Mouse (Mus musculus): ENCODE measurements at regions not wholly inside any gene's neighbourhood (a gene's known extent, or its start where the extent isn't known, plus 50 kb on each side); places are given as distances from the start of the nearest gene placed in this dataset.

DNA sequence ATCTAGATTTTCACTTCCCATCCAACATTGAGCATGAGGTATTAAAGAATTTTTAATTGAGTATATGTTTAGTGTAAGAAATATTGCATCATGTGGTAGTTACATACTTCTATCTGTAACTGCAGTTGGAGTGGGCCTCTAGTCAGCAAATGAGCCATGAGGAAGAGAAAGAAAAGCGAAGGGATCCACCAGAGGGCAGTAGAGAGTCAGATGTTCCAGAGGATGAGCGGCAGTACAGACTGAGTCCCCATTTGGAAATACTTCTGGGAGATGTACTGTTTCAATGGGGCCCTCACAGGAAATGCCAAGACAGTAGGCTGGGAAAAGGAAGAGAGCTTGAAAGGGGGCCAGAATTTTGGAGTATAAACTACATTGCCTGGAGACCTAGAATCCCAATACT lies 221.2 kb downstream of the Myh15 start:
- DNase-seq (ENCODE audit: low spot score in 2 of 2): peak; percentile 38 to 53

GRCm38 (mm10) chr16:49288096-49288714 lies 230.9 kb downstream of the Myh15 start:
- DNase-seq (ENCODE audit: low spot score in 2 of 2): peak; percentile 22 to 74

GRCm38 (mm10) chr16:49289200-49290079 lies 232.2 kb downstream of the Myh15 start:
- DNase-seq (ENCODE audit: low spot score in 2 of 2): peak; percentile 9 to 36

GRCm38 (mm10) chr16:49303612-49304307 lies 246.5 kb downstream of the Myh15 start:
- DNase-seq (ENCODE audit: low spot score in 2 of 2): no peak

DNA sequence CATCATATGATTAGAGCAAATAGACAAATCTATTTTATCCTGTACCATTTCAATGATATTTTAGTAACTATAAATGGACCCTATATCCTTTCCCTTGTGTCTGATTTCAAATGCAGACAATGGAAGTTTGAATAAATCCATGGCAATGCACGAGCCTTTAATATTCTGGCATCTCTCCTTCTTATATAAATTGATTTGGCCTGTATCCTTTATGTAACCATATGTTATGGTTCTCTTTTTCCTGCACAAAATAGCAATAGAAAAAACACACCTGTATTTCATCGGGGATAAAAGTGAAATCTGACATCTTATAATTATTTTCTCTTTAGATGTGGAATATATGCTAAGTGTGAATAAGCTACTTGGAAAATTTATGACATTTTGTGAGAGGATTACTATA lies 247.1 kb downstream of the Myh15 start:
- DNase-seq (ENCODE audit: low spot score in 2 of 2): no peak

- no peak for DNase-seq (ENCODE audit: low spot score in 2 of 2)
Measured at GRCm38 (mm10) chr16:49317061-49317460, 259.8 kb downstream of the Myh15 start.

DNA sequence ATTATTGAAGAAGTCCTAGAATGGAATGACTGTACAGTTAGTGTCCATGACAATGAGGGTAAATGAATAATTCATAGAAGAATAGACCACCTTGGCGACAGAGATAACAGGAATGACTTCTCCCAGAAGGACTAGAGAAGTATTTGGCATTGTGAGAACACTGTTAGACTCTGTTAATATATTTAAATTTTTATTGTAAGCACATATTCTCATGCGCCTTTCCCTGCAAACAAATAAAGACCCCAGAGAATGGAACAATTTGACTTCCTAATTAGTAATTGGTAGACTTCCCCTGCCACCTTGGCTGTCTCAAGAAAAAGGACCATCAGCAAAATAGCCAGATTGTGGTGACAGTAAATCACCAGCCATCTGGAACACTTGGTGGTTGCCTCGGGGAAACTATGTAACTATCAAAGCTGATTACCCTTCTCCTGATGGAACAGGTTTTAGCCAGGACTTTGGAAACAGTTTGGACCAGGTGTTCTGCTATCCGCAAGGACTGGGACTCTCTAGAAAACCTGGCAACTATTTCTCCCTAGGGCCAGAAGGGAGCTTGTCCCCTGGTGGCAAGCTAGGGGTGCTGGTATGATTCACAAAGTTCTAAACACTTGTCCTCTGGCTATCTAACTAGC lies 261.9 kb downstream of the Myh15 start:
- DNase-seq (ENCODE audit: low spot score in 2 of 2): peak in 1 of 2 experiments; percentile 29

DNA sequence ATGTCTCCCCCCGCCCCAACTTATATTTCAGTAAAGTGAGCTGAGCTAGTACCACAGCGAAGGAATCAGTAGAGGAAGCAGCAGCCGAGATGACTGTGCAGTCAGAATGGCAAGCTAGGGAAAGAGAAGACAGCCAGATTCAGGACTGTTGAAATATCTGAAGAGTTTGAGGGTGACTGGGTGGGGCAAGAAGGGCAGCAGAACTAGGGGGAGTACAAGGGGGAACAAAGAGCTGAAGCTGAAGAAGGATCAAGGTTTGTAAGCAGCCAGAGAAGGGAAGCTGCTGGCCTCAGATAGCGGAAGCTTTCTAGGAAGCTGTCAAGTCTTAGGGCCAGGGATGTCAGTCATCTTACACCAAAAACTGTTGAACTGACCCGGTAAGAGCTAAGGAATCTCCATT lies 262.5 kb downstream of the Myh15 start:
- no peak for DNase-seq (ENCODE audit: low spot score in 2 of 2)

GRCm38 (mm10) chr16:49321951-49322350 lies 264.7 kb downstream of the Myh15 start:
- peak in 1 of 2 experiments; percentile 36 for DNase-seq (ENCODE audit: low spot score in 2 of 2)

DNA sequence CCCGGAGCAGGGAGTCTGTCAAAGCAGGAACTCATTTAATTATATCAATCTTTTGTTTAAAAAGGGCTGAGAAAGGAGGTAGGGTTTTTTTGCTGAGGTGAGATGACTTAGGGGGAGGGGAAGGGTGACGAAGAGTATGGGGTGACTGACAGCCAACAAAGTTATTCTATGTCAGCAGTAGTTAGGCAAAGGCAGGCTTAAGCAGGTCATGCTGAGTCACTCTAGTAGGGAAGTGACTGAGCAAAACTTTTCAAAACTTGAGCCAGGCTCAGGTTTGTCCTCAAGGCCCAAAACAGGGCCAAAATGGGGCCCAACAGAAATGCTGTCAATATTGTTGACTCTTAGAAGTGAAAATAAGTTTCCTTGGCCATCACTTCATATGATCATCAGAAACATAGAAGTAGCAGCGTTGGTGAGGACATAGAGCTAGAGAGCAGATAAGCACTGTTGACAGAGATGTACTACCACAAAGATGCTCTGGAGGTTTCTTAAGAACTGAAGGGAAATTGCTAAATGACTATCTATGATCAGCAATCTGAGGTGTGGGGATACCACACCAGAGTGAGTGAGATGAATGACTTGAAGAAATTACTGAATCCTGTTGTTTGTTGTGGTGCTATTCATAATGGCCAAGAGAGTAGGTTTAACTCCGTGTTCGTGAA lies 273.6 kb downstream of the Myh15 start:
- DNase-seq (ENCODE audit: low spot score in 2 of 2): no peak

GRCm38 (mm10) chr16:49332107-49332722 lies 274.9 kb downstream of the Myh15 start:
- peak; percentile 13 to 46 for DNase-seq (ENCODE audit: low spot score in 2 of 2)

DNA sequence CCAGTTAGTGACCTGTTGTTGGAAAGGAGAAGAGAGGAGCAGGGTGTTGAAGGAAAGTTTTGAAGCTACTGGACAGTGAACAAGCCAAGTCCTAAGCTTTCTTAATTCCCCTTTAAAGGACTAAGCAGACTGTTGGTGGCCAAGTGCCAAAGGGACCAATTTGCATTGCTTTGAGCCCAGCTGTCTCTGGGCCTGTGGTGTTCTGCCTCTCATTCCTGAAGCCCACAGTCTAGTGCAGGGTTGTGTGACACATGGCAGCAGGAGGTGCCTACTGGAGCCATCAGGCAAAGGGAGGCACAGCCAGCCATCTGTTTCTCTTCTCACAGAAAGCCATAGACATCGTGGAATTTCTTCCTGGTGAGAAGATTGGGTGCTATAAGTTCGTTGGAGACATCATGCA lies 278.6 kb downstream of the Myh15 start:
- peak; percentile 48 to 73 for DNase-seq (ENCODE audit: low spot score in 2 of 2)

DNA sequence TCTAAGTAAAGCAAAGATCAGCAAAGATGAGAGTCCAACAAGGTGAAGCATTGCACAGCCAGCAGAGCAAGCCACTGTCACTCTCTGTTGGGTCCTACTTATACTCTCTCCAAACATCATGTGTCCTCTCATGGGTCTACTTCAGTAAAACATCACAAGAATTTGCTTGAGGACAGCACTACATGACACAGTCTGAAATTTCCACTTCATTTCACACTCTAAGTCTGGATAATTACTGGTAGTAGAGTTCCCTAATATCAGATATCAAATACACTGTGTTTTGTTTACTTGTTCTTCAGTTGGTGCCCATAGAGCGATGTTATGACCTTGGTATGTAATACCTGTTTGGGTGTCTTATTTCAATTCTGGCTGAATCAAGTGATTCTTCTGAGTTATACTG lies 280.7 kb downstream of the Myh15 start:
- no peak for DNase-seq (ENCODE audit: low spot score in 2 of 2)

GRCm38 (mm10) chr16:49358404-49358803 lies 301.1 kb downstream of the Myh15 start:
- DNase-seq (ENCODE audit: low spot score in 2 of 2): no peak

DNA sequence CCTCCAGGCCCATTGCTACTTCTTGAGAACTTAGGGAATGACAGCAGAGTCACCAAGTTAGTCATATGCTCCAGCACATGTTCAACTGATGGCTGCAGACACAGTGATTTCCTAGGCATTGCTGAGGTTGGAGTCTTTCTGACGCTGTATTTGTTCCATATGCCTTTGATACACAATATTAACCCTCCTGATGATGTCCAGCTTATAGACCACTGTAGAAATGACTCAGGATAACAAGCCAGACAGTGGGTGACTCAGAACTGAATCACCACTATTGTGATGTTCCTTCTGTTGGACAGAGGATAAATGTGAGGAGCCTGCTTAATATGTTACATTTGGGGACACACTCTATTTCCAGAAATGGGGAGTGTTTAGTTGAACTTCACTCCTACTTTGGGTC lies 304.4 kb downstream of the Myh15 start:
- no peak for DNase-seq (ENCODE audit: low spot score in 2 of 2)

GRCm38 (mm10) chr16:49369450-49369849 lies 312.2 kb downstream of the Myh15 start:
- DNase-seq (ENCODE audit: low spot score in 2 of 2): no peak

GRCm38 (mm10) chr16:49375108-49375507 lies 317.8 kb downstream of the Myh15 start:
- DNase-seq (ENCODE audit: low spot score in 2 of 2): no peak

DNA sequence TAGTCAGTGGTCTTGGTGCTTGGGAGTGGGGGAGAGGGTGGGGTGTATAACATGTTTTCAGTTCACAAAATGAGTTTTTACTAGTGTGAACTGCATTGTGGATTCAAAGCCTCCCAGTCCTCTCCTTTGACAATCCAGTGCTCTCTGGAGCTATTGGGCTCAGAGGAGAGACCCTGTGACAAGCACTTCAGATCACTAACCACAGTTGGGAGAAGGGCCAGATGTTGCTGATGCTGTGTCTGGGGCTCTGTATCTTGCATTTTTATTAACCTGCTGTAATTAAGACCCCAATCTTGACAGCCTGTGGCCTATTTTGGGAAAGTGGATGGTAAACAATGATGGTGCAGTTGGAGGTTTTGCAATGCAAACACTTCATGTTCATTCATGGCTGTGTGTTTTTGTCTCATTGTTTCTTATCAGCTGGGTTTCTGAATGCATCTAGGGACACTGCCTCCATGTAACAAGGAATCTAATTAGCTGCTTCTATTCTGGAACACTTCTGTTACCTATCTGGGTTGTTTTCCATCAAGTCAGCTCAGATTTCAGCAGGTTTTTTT lies 320.0 kb upstream of the Ift57 start:
- no peak for DNase-seq (ENCODE audit: low spot score in 2 of 2)

DNA sequence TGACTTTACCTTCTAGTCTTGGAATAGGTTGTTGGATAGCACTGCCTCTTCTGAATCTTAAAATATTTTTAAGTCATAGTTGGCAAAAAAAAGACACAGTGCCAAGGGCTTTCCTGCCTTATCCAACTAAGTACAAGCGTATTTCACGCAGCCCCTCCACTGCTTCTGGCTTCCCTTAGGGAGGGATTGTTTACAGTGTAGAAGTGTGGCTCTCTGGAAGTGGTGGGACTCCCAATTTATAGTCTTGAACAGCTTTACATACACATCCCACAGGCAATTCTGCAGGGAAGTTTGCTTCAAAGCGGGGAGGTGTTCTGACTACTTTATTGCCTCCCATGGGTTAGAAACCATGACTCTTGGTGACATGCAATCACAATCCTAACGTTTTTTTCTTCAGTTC lies 310.9 kb upstream of the Ift57 start:
- no peak for DNase-seq (ENCODE audit: low spot score in 2 of 2)
